Mouse (Mus musculus) neural tube, embryonic 13.5 days (tissue): ENCODE data around the gene Ppfia3. TPM values are rescaled to one million over a fixed set of nuclear protein-coding genes. Genes with fewer than 3 reads are reported as not detected.
A peak's percentile ranks its signal among the peaks of the same experiment; 100 is the strongest.
"Not testable (repeated sequence)": the region's sequence is repeated elsewhere in the genome, so short reads cannot be mapped to it uniquely, and the experiment has no call there.

ENCODE experiments used
- ATAC-seq: fragments of 200-750 bp; cut with Nextera tagmentation; 2 replicates; pipeline ENCODE4 v1.8.0; 2017; ENCODE audit warnings: low read depth, mild to moderate bottlenecking, moderate TSS enrichment, moderate library complexity
- H3K27ac ChIP-seq: fragments of 300-500 bp; sonication (generic); replicated peaks from 2 replicates; pipeline ENCODE4 v1.5.1; 2015; ENCODE audit warnings: moderate library complexity, mild to moderate bottlenecking, inconsistent platforms
- H3K27me3 ChIP-seq: fragments of 300-500 bp; sonication (generic); 2 replicates; pipeline ENCODE4 v1.6.1; 2015; ENCODE audit warnings: mild to moderate bottlenecking, inconsistent platforms
- H3K36me3 ChIP-seq: fragments of 300-500 bp; sonication (generic); 2 replicates; pipeline ENCODE4 v1.6.1; 2015; ENCODE audit warnings: mild to moderate bottlenecking, inconsistent platforms
- H3K4me1 ChIP-seq: fragments of 300-500 bp; sonication (generic); replicated peaks from 2 replicates; pipeline ENCODE4 v1.6.1; 2015; ENCODE audit warnings: inconsistent platforms
- H3K4me2 ChIP-seq: fragments of 300-500 bp; sonication (generic); 2 replicates; pipeline ENCODE4 v1.6.1; 2015; ENCODE audit warnings: inconsistent platforms, mild to moderate bottlenecking, moderate library complexity
- H3K4me3 ChIP-seq: fragments of 300-500 bp; sonication (generic); 2 replicates; pipeline ENCODE4 v1.5.1; 2015; ENCODE audit warnings: mild to moderate bottlenecking, inconsistent platforms
- H3K9ac ChIP-seq: fragments of 300-500 bp; sonication (generic); 2 replicates; pipeline ENCODE4 v1.6.1; 2015; ENCODE audit warnings: moderate library complexity, mild to moderate bottlenecking, inconsistent platforms
- H3K9me3 ChIP-seq: fragments of 300-500 bp; sonication (generic); 2 replicates; pipeline ENCODE4 v1.6.1; 2016; ENCODE audit warnings: inconsistent platforms
- WGBS: fragments of 180-500 bp; shearing (Covaris S2); methylation state at CpG from one replicate; pipeline ENCODE4 v1.1.7; 2015; 5-methylcytosine and 5-hydroxymethylcytosine counted together
- polyA plus RNA-seq: library from polyadenylated mRNA; unstranded; fragments of >200 nt; fragmentation: Nextera tagmentation; extraction: Ambion mirVana; gene quantifications from 2 replicates; pipeline ENCODE4 v1.2.1, GENCODE M21; 2015

Ppfia3 gene
- polyA plus RNA-seq, 1 experiment from 2014 or later, result 20.3 TPM

- Histone ChIP-seq H3K4me2 (peak overlapping the region; percentile 87; the same call in 1 of the 2 replicates), H3K4me1 (peaks cover 38% of the 10 kb centered on the region), H3K9me3 (no peaks in the 10 kb centered on the region), H3K9ac (no peak overlapping the region), H3K27me3 (peaks cover 36% of the 10 kb centered on the region), H3K36me3 (peaks cover 35% of the 10 kb centered on the region), H3K4me3 (no peak overlapping the region), H3K27ac (no peak overlapping the region)
- WGBS, result 49% methylated on average over 18 of the region's 18 CpGs
- ATAC-seq, result peak; percentile 4
These were observed 6.3 kb downstream of the Ppfia3 start for GRCm38 (mm10) chr7:45360404-45361125.

GRCm38 (mm10) chr7:45359081-45359480, 7.7 kb downstream of the Ppfia3 start:
- Histone ChIP-seq H3K27me3 (peaks cover 21% of the 10 kb centered on the region), H3K4me1 (peaks cover 23% of the 10 kb centered on the region), H3K36me3 (peaks cover 49% of the 10 kb centered on the region)
- H3K27ac ChIP-seq, H3K4me2 ChIP-seq, H3K9me3 ChIP-seq, H3K4me3 ChIP-seq, ATAC-seq, H3K9ac ChIP-seq: not testable (repeated sequence)
- WGBS, result 64% methylated on average over 9 of the region's 11 CpGs

- Histone ChIP-seq H3K27ac (no peak overlapping the region), H3K36me3 (peaks cover 74% of the 10 kb centered on the region), H3K4me3 (no peak overlapping the region), H3K4me2 (no peak overlapping the region), H3K9ac (no peak overlapping the region), H3K4me1 (peaks cover 2% of the 10 kb centered on the region; the same call in 1 of the 2 replicates), H3K9me3 (no peaks in the 10 kb centered on the region), H3K27me3 (no peaks in the 10 kb centered on the region)
- WGBS, result 62% methylated on average over 13 of the region's 13 CpGs
- ATAC-seq, result no peak
These were observed 10.7 kb downstream of the Ppfia3 start for GRCm38 (mm10) chr7:45356087-45356486.

GRCm38 (mm10) chr7:45355318-45356020, 11.3 kb downstream of the Ppfia3 start:
- Histone ChIP-seq H3K27ac (no peak overlapping the region), H3K4me3 (no peak overlapping the region), H3K4me1 (no peaks in the 10 kb centered on the region), H3K36me3 (peaks cover 80% of the 10 kb centered on the region), H3K9me3 (no peaks in the 10 kb centered on the region), H3K27me3 (no peaks in the 10 kb centered on the region), H3K9ac (no peak overlapping the region), H3K4me2 (no peak overlapping the region)
- 72% methylated on average over 15 of the region's 15 CpGs for WGBS
- ATAC-seq, result no peak

- peaks cover 93% of the 10 kb centered on the region for H3K36me3 ChIP-seq
- no peak for ATAC-seq
- H3K4me1 ChIP-seq, result no peaks in the 10 kb centered on the region
- H3K9ac ChIP-seq, result no peak overlapping the region
- no peak overlapping the region for H3K27ac ChIP-seq
- H3K27me3 ChIP-seq, result no peaks in the 10 kb centered on the region
- no peak overlapping the region for H3K4me3 ChIP-seq
- no peak overlapping the region for H3K4me2 ChIP-seq
- 23% methylated on average over 5 of the region's 5 CpGs for WGBS
- H3K9me3 ChIP-seq, result no peaks in the 10 kb centered on the region
These were observed 13.8 kb downstream of the Ppfia3 start for GRCm38 (mm10) chr7:45353041-45353440.

- Histone ChIP-seq H3K27ac (no peak overlapping the region), H3K27me3 (no peaks in the 10 kb centered on the region), H3K4me3 (no peak overlapping the region), H3K9ac (no peak overlapping the region), H3K9me3 (no peaks in the 10 kb centered on the region), H3K4me2 (no peak overlapping the region), H3K4me1 (no peaks in the 10 kb centered on the region), H3K36me3 (peaks cover 77% of the 10 kb centered on the region)
- no peak for ATAC-seq
- 79% methylated on average over 13 of the region's 13 CpGs for WGBS
These were observed 19.9 kb downstream of the Ppfia3 start for GRCm38 (mm10) chr7:45346905-45347304.

- no peak overlapping the region for H3K4me3 ChIP-seq
- ATAC-seq, result no peak
- H3K36me3 ChIP-seq, result peaks cover 46% of the 10 kb centered on the region
- peaks cover 30% of the 10 kb centered on the region for H3K4me1 ChIP-seq
- H3K4me2 ChIP-seq, result no peak overlapping the region
- no peak overlapping the region for H3K27ac ChIP-seq
- WGBS, result 30% methylated on average over 13 of the region's 13 CpGs
- no peaks in the 10 kb centered on the region for H3K9me3 ChIP-seq
- peaks cover 8% of the 10 kb centered on the region for H3K27me3 ChIP-seq
- no peak overlapping the region for H3K9ac ChIP-seq
These were observed 23.3 kb downstream of the Ppfia3 start for GRCm38 (mm10) chr7:45343543-45343942.

- Histone ChIP-seq H3K4me2 (no peak overlapping the region), H3K4me1 (peaks cover 37% of the 10 kb centered on the region), H3K27me3 (peaks cover 20% of the 10 kb centered on the region), H3K9me3 (no peaks in the 10 kb centered on the region), H3K27ac (no peak overlapping the region), H3K36me3 (peaks cover 31% of the 10 kb centered on the region), H3K9ac (no peak overlapping the region), H3K4me3 (no peak overlapping the region)
- ATAC-seq, result no peak
- 94% methylated on average over 11 of the region's 11 CpGs for WGBS
These were observed 24.7 kb downstream of the Ppfia3 start for GRCm38 (mm10) chr7:45342081-45342480.

GRCm38 (mm10) chr7:45341303-45341702, 25.5 kb downstream of the Ppfia3 start:
- Histone ChIP-seq H3K36me3 (peaks cover 23% of the 10 kb centered on the region), H3K27me3 (peaks cover 21% of the 10 kb centered on the region), H3K4me1 (peaks cover 37% of the 10 kb centered on the region), H3K9me3 (no peaks in the 10 kb centered on the region), H3K9ac (no peak overlapping the region), H3K27ac (no peak overlapping the region), H3K4me2 (peak overlapping the region; percentile 79), H3K4me3 (no peak overlapping the region)
- ATAC-seq, result no peak
- WGBS, result 4% methylated on average over 8 of the region's 8 CpGs

GRCm38 (mm10) chr7:45340669-45341068, 26.1 kb downstream of the Ppfia3 start:
- Histone ChIP-seq H3K4me3 (peak overlapping the region; percentile 49), H3K36me3 (peaks cover 17% of the 10 kb centered on the region), H3K27me3 (peaks cover 21% of the 10 kb centered on the region), H3K4me2 (peak overlapping the region; percentile 79), H3K9me3 (no peaks in the 10 kb centered on the region), H3K9ac (no peak overlapping the region), H3K27ac (no peak overlapping the region), H3K4me1 (peaks cover 37% of the 10 kb centered on the region)
- 2% methylated on average over 11 of the region's 11 CpGs for WGBS
- no peak for ATAC-seq

GRCm38 (mm10) chr7:45340066-45340442, 26.8 kb downstream of the Ppfia3 start:
- peaks cover 38% of the 10 kb centered on the region for H3K4me1 ChIP-seq
- H3K4me3 ChIP-seq, result peak overlapping the region; percentile 49
- H3K9me3 ChIP-seq, result no peaks in the 10 kb centered on the region
- no peak overlapping the region for H3K27ac ChIP-seq
- peak overlapping the region; percentile 79 for H3K4me2 ChIP-seq
- WGBS, result 2% methylated on average over 11 of the region's 11 CpGs
- peaks cover 11% of the 10 kb centered on the region for H3K36me3 ChIP-seq
- H3K27me3 ChIP-seq, result peaks cover 21% of the 10 kb centered on the region
- ATAC-seq, result no peak
- H3K9ac ChIP-seq, result peak overlapping the region; percentile 75

- H3K9me3 ChIP-seq, result no peaks in the 10 kb centered on the region
- ATAC-seq, result peak; percentile 79
- peak overlapping the region; percentile 79 for H3K4me2 ChIP-seq
- H3K4me3 ChIP-seq, result peak overlapping the region; percentile 49
- WGBS, result 1% methylated on average over 37 of the region's 39 CpGs
- peaks cover 6% of the 10 kb centered on the region; the same call in 1 of the 2 replicates for H3K36me3 ChIP-seq
- H3K9ac ChIP-seq, result peak overlapping the region; percentile 75
- peak overlapping the region; percentile 52; the same call in 1 of the 2 replicates for H3K27ac ChIP-seq
- H3K27me3 ChIP-seq, result peaks cover 21% of the 10 kb centered on the region
- H3K4me1 ChIP-seq, result peaks cover 43% of the 10 kb centered on the region
These were observed 27.3 kb downstream of the Ppfia3 start for GRCm38 (mm10) chr7:45339410-45340065.
